Mouse (Mus musculus) embryonic facial prominence, embryonic 14.5 days (tissue): ENCODE measurements around the gene Gm13283. TPM values are rescaled to one million over a fixed set of nuclear protein-coding genes. Genes with fewer than 3 reads are reported as not detected.
"Not testable (repeated sequence)": the region's sequence is repeated elsewhere in the genome, so short reads cannot be mapped to it uniquely, and the experiment has no call there.

Experiments
- ATAC-seq: fragments of 200-750 bp; cut with Nextera tagmentation; 2 replicates; pipeline ENCODE4 v1.8.0; 2017; ENCODE audit warnings: low read depth, moderate number of reproducible peaks, moderate TSS enrichment
- DNase-seq: peaks from one replicate; pipeline ENCODE4 v3.0.0-alpha.2; 2015; ENCODE audit warnings: low spot score
- H3K27ac ChIP-seq: fragments of 300-500 bp; sonication (generic); replicated peaks from 2 replicates; pipeline ENCODE4 v1.5.1; 2014; ENCODE audit warnings: low read depth, mild to moderate bottlenecking, low read length, moderate library complexity
- H3K27me3 ChIP-seq: fragments of 300-500 bp; sonication (generic); replicated peaks from 2 replicates; pipeline ENCODE4 v1.6.1; 2014; ENCODE audit warnings: low read length; ENCODE audit not compliant: control insufficient read depth, insufficient read depth
- H3K36me3 ChIP-seq: fragments of 300-500 bp; sonication (generic); 2 replicates; pipeline ENCODE4 v1.6.1; 2014; ENCODE audit warnings: low read length, mixed read lengths; ENCODE audit not compliant: control insufficient read depth, insufficient read depth
- H3K4me1 ChIP-seq: fragments of 300-500 bp; sonication (generic); 2 replicates; pipeline ENCODE4 v1.6.1; 2014; ENCODE audit warnings: antibody characterized with exemption, low read length; ENCODE audit not compliant: control insufficient read depth, insufficient read depth
- H3K4me2 ChIP-seq: fragments of 300-500 bp; sonication (generic); 2 replicates; pipeline ENCODE4 v1.6.1; 2014; ENCODE audit warnings: low read depth, mild to moderate bottlenecking, low read length, moderate library complexity, mixed read lengths
- H3K4me3 ChIP-seq: fragments of 300-500 bp; sonication (generic); 2 replicates; pipeline ENCODE4 v1.5.1; 2014; ENCODE audit warnings: low read depth, mild to moderate bottlenecking, low read length
- H3K9ac ChIP-seq: fragments of 300-500 bp; sonication (generic); 2 replicates; pipeline ENCODE4 v1.6.1; 2014; ENCODE audit warnings: low read depth, mild to moderate bottlenecking, low read length, moderate library complexity, mixed read lengths
- H3K9me3 ChIP-seq: fragments of 300-500 bp; sonication (generic); 2 replicates; pipeline ENCODE4 v1.6.1; 2016; ENCODE audit warnings: low read length; ENCODE audit not compliant: control insufficient read depth
- WGBS: fragments of 180-500 bp; shearing (Covaris S2); extraction: QIAGEN DNeasy Blood & Tissue Kit; methylation state at CpG from one replicate; pipeline ENCODE4 v1.1.7; 2014; 5-methylcytosine and 5-hydroxymethylcytosine counted together
- polyA plus RNA-seq: library from polyadenylated mRNA; unstranded; fragments of >200 nt; fragmentation: Nextera tagmentation; extraction: Ambion mirVana; gene quantifications from 2 replicates; pipeline ENCODE4 v1.2.1, GENCODE M21; 2014

Gm13283 gene
- polyA plus RNA-seq, 1 experiment from 2014 or later, result 0.17 TPM

DNA sequence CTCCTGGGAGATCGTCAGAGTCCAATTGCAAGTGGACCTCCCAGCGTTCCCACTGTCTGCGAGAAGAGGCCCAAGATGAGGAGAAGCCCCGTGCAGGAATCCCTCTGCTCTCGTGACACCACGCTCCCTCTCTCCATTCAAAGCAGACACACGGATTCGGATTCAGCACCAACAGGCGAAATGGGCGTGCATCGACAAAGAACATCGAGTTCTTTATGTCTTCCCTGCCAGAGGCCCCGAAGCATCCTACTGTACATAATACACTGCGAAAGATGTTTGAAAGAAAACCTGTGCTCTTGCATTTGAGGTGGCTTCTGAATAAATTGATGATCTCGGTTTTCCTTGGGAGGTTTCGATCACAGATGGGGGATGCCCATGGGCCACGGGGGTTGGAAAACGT lies 20.4 kb downstream of the Gm13283 start:
- H3K9ac ChIP-seq, DNase-seq, H3K9me3 ChIP-seq, H3K4me3 ChIP-seq, H3K36me3 ChIP-seq, H3K27me3 ChIP-seq, ATAC-seq, H3K4me1 ChIP-seq, H3K27ac ChIP-seq, H3K4me2 ChIP-seq: not testable (repeated sequence)
- WGBS, result 47% methylated on average over 10 of the region's 18 CpGs

DNA sequence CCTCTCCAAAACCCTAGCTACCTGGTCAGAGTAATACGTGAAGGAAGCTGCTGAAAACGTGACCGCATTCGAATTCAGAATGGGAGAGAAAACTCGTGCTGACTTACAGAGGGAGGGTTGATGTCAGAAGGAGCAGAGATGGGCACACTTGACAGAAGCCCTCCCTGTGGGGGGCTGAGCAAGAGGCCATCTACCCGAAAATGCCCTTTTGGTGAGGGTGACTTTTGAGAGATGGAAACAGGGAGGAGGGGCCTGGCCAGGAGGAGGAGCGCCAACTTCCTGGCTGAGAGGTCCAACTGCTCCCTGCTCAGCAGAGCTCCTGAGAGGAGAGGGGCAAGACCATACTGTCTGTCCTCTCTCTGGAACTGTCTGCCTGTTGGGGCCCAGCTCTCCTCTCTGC lies 21.9 kb downstream of the Gm13283 start, which contains the start of gene Ifnz:
TSS of gene Ifnz (plus strand) at position 301 of the 400 bp plus-strand sequence.
- H3K4me3 ChIP-seq, result peak within 1 kb of the TSS; percentile 20; the same call in 1 of the 2 replicates
- H3K9ac ChIP-seq, H3K27me3 ChIP-seq, H3K27ac ChIP-seq, H3K9me3 ChIP-seq, H3K4me1 ChIP-seq, ATAC-seq, H3K36me3 ChIP-seq, DNase-seq: not testable (repeated sequence)
- 30% methylated on average over 4 of the region's 7 CpGs for WGBS
- peak within 1 kb of the TSS; percentile 36; the same call in 1 of the 2 replicates for H3K4me2 ChIP-seq

DNA sequence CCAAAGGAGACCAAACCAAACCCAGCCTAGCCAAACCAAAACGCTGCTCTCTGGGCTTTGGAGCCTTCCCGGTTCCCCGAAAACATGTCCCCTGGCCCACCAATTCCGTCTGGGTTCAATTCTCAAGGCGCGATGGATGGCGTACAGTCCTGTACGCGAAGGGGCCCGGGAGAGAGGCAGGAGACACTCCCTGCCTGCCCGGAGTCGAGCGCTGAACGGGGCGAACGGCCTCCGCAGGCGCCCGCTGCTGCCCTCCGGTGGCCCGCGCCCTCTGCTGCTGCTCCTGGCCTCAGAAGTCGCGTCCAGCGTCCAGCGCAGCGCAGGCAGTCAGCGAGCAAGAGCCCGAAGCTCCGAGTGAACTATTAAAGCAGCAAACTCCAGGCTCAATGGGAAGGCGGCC lies 22.4 kb downstream of the Gm13283 start:
- Histone ChIP-seq H3K4me3 (peak overlapping the region; percentile 20; the same call in 1 of the 2 replicates), H3K4me2 (peak overlapping the region; percentile 36; the same call in 1 of the 2 replicates)
- not testable (repeated sequence) for H3K27me3 ChIP-seq, DNase-seq, H3K9ac ChIP-seq, H3K27ac ChIP-seq, H3K36me3 ChIP-seq, H3K4me1 ChIP-seq, ATAC-seq, H3K9me3 ChIP-seq
- no CpG with 5 or more reads among the region's 31 CpGs for WGBS

DNA sequence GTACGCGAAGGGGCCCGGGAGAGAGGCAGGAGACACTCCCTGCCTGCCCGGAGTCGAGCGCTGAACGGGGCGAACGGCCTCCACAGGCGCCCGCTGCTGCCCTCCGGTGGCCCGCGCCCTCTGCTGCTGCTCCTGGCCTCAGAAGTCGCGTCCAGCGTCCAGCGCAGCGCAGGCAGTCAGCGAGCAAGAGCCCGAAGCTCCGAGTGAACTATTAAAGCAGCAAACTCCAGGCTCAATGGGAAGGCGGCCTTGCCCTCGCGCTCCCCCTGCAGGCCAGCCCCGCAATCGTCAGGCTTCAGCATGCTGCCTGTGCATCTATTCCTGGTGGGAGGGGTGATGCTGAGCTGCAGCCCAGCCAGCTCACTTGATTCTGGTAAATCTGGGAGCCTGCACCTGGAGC lies 25.5 kb downstream of the Gm13283 start, which contains the start of gene Gm13276:
TSS of gene Gm13276 (plus strand) at position 301 of the 400 bp plus-strand sequence.
- H3K36me3 ChIP-seq, ATAC-seq: not testable (repeated sequence)
- no CpG with 5 or more reads among the region's 27 CpGs for WGBS

DNA sequence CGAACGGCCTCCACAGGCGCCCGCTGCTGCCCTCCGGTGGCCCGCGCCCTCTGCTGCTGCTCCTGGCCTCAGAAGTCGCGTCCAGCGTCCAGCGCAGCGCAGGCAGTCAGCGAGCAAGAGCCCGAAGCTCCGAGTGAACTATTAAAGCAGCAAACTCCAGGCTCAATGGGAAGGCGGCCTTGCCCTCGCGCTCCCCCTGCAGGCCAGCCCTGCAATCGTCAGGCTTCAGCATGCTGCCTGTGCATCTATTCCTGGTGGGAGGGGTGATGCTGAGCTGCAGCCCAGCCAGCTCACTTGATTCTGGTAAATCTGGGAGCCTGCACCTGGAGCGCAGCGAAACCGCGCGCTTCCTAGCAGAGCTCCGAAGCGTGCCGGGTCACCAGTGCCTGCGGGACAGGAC lies 28.5 kb downstream of the Gm13283 start, which contains the start of gene Gm13277:
TSS of gene Gm13277 (plus strand) at position 231 of the 400 bp plus-strand sequence.
- not testable (repeated sequence) for DNase-seq, H3K9ac ChIP-seq, H3K4me1 ChIP-seq, ATAC-seq, H3K27me3 ChIP-seq, H3K9me3 ChIP-seq, H3K4me3 ChIP-seq, H3K36me3 ChIP-seq, H3K4me2 ChIP-seq, H3K27ac ChIP-seq
- no CpG with 5 or more reads among the region's 28 CpGs for WGBS

More for the DNA sequence above, 25.5 kb downstream of the Gm13283 start, which contains the start of gene Gm13276:
- not testable (repeated sequence) for DNase-seq, H3K27ac ChIP-seq, H3K9me3 ChIP-seq, H3K9ac ChIP-seq, H3K4me3 ChIP-seq, H3K4me2 ChIP-seq, H3K27me3 ChIP-seq, H3K4me1 ChIP-seq

DNA sequence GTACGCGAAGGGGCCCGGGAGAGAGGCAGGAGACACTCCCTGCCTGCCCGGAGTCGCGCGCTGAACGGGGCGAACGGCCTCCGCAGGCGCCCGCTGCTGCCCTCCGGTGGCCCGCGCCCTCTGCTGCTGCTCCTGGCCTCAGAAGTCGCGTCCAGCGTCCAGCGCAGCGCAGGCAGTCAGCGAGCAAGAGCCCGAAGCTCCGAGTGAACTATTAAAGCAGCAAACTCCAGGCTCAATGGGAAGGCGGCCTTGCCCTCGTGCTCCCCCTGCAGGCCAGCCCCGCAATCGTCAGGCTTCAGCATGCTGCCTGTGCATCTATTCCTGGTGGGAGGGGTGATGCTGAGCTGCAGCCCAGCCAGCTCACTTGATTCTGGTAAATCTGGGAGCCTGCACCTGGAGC lies 31.3 kb downstream of the Gm13283 start, which contains the start of gene Gm13278:
TSS of gene Gm13278 (plus strand) at position 301 of the 400 bp plus-strand sequence.
- not testable (repeated sequence) for H3K4me2 ChIP-seq, H3K4me1 ChIP-seq, H3K9me3 ChIP-seq, H3K9ac ChIP-seq, H3K27ac ChIP-seq, H3K27me3 ChIP-seq, DNase-seq, H3K36me3 ChIP-seq, ATAC-seq, H3K4me3 ChIP-seq
- WGBS, result no CpG with 5 or more reads among the region's 28 CpGs

DNA sequence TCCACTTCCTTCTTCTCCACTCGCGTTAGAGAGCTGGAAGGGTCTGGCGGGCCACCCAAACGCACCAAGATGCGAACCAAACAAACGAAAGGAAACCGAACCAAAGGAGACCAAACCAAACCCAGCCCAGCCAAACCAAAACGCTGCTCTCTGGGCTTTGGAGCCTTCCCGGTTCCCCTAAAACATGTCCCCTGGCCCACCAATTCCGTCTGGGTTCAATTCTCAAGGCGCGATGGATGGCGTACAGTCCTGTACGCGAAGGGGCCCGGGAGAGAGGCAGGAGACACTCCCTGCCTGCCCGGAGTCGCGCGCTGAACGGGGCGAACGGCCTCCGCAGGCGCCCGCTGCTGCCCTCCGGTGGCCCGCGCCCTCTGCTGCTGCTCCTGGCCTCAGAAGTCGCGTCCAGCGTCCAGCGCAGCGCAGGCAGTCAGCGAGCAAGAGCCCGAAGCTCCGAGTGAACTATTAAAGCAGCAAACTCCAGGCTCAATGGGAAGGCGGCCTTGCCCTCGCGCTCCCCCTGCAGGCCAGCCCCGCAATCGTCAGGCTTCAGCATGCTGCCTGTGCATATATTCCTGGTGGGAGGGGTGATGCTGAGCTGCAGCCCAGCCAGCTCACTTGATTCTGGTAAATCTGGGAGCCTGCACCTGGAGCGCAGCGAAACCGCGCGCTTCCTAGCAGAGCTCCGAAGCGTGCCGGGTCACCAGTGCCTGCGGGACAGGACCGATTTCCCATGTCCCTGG lies 34.2 kb downstream of the Gm13283 start, which contains the start of gene Gm13275:
TSS of gene Gm13275 (plus strand) at position 552 of the 740 bp plus-strand sequence.
- WGBS, result no CpG with 5 or more reads among the region's 52 CpGs

DNA sequence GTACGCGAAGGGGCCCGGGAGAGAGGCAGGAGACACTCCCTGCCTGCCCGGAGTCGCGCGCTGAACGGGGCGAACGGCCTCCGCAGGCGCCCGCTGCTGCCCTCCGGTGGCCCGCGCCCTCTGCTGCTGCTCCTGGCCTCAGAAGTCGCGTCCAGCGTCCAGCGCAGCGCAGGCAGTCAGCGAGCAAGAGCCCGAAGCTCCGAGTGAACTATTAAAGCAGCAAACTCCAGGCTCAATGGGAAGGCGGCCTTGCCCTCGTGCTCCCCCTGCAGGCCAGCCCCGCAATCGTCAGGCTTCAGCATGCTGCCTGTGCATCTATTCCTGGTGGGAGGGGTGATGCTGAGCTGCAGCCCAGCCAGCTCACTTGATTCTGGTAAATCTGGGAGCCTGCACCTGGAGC lies 37.2 kb downstream of the Gm13283 start, which contains the start of gene Gm13279:
TSS of gene Gm13279 (plus strand) at position 301 of the 400 bp plus-strand sequence.
- H3K9me3 ChIP-seq, ATAC-seq, H3K4me1 ChIP-seq, H3K4me3 ChIP-seq, H3K4me2 ChIP-seq, H3K27me3 ChIP-seq, DNase-seq, H3K9ac ChIP-seq, H3K36me3 ChIP-seq, H3K27ac ChIP-seq: not testable (repeated sequence)
- no CpG with 5 or more reads among the region's 28 CpGs for WGBS

More for the DNA sequence above, 34.2 kb downstream of the Gm13283 start, which contains the start of gene Gm13275:
- not testable (repeated sequence) for H3K4me1 ChIP-seq, ATAC-seq, H3K36me3 ChIP-seq, H3K27me3 ChIP-seq, H3K9ac ChIP-seq, H3K4me2 ChIP-seq, H3K4me3 ChIP-seq, DNase-seq, H3K9me3 ChIP-seq, H3K27ac ChIP-seq
